Mouse (Mus musculus) heart, embryonic 11.5 days (tissue): ENCODE results near the gene Trio. TPM values are rescaled to one million over a fixed set of nuclear protein-coding genes. Genes with fewer than 3 reads are reported as not detected.

ENCODE experiments used
- ATAC-seq: fragments of 200-750 bp; cut with Nextera tagmentation; replicated peaks from 2 replicates; pipeline ENCODE4 v1.8.0; 2017; ENCODE audit warnings: moderate library complexity; ENCODE audit not compliant: insufficient number of reproducible peaks, low FRiP score, low TSS enrichment
- H3K27ac ChIP-seq: fragments of 300-500 bp; sonication (generic); 2 replicates; pipeline ENCODE4 v1.5.1; 2014; ENCODE audit warnings: mild to moderate bottlenecking, low read depth, low read length
- H3K27me3 ChIP-seq: fragments of 300-500 bp; sonication (generic); 2 replicates; pipeline ENCODE4 v1.6.1; 2014; ENCODE audit warnings: mild to moderate bottlenecking, low read length, mixed read lengths; ENCODE audit not compliant: control insufficient read depth, insufficient read depth
- H3K36me3 ChIP-seq: fragments of 300-500 bp; sonication (generic); 2 replicates; pipeline ENCODE4 v1.6.1; 2014; ENCODE audit warnings: mild to moderate bottlenecking, low read length, moderate library complexity, mixed read lengths; ENCODE audit not compliant: control insufficient read depth, insufficient read depth
- H3K4me1 ChIP-seq: fragments of 300-500 bp; sonication (generic); 2 replicates; pipeline ENCODE4 v1.6.1; 2014; ENCODE audit warnings: low read length; ENCODE audit not compliant: control insufficient read depth, insufficient read depth
- H3K4me2 ChIP-seq: fragments of 300-500 bp; sonication (generic); 2 replicates; pipeline ENCODE4 v1.6.1; 2014; ENCODE audit warnings: mild to moderate bottlenecking, moderate library complexity
- H3K4me3 ChIP-seq: fragments of 300-500 bp; sonication (generic); 2 replicates; pipeline ENCODE4 v1.5.1; 2014; ENCODE audit warnings: low read depth, low read length
- H3K9ac ChIP-seq: fragments of 300-500 bp; sonication (generic); 2 replicates; pipeline ENCODE4 v1.6.1; 2014; ENCODE audit warnings: mild to moderate bottlenecking, low read depth, low read length, moderate library complexity
- H3K9me3 ChIP-seq: fragments of 300-500 bp; sonication (generic); replicated peaks from 2 replicates; pipeline ENCODE4 v1.6.1; 2016; ENCODE audit warnings: low read length; ENCODE audit not compliant: control insufficient read depth
- WGBS: fragments of 180-500 bp; shearing (Covaris S2); extraction: QIAGEN DNeasy Blood & Tissue Kit; methylation state at CpG from one replicate; pipeline ENCODE4 v1.1.7; 2014; ENCODE audit not compliant: insufficient replicate concordance; 5-methylcytosine and 5-hydroxymethylcytosine counted together
- polyA plus RNA-seq: library from polyadenylated mRNA; unstranded; fragments of >200 nt; fragmentation: Nextera tagmentation; extraction: Ambion mirVana; gene quantifications from 2 replicates; pipeline ENCODE4 v1.2.1, GENCODE M21; 2014

Gene Trio
- polyA plus RNA-seq, 1 experiment from 2014 or later = 28.5 TPM

- Histone ChIP-seq H3K36me3 (no peaks in the 10 kb centered on the region), H3K4me1 (no peaks in the 10 kb centered on the region; the same call in 1 of the 2 replicates), H3K4me3 (no peak overlapping the region), H3K27me3 (no peaks in the 10 kb centered on the region), H3K9ac (no peak overlapping the region), H3K9me3 (no peaks in the 10 kb centered on the region), H3K4me2 (no peak overlapping the region), H3K27ac (no peak overlapping the region)
- ATAC-seq = no peak
- 57% methylated on average over 6 of the region's 6 CpGs for WGBS
Measured at GRCm38 (mm10) chr15:28053226-28053625, 27.6 kb upstream of the Trio start.

DNA sequence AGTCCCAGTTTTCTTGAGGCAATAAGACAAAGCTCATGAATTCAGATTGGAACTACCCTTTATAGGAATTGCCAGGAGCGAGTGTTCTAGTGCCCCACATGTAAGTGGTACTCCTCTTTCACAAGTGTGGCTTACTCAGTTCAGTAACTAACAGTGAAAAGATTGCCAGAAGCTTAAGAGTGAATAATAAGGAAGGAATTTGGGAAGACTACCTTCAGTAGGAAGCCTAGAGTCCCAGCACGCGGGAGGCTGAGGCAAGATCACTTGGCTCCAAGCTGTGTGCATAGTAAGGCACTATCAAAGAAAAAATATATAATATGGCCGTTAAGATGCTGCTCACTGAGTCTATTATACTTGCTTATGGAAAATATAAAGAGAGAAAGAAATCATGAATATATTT, 26.2 kb upstream of the Trio start:
- no peak for ATAC-seq
- no peak overlapping the region for H3K4me3 ChIP-seq
- no peaks in the 10 kb centered on the region for H3K27me3 ChIP-seq
- WGBS = 83% methylated on average over 4 of the region's 4 CpGs
- H3K4me1 ChIP-seq = no peaks in the 10 kb centered on the region; the same call in 1 of the 2 replicates
- no peak overlapping the region for H3K27ac ChIP-seq
- no peaks in the 10 kb centered on the region for H3K9me3 ChIP-seq
- no peak overlapping the region for H3K9ac ChIP-seq
- no peaks in the 10 kb centered on the region for H3K36me3 ChIP-seq
- no peak overlapping the region for H3K4me2 ChIP-seq

DNA sequence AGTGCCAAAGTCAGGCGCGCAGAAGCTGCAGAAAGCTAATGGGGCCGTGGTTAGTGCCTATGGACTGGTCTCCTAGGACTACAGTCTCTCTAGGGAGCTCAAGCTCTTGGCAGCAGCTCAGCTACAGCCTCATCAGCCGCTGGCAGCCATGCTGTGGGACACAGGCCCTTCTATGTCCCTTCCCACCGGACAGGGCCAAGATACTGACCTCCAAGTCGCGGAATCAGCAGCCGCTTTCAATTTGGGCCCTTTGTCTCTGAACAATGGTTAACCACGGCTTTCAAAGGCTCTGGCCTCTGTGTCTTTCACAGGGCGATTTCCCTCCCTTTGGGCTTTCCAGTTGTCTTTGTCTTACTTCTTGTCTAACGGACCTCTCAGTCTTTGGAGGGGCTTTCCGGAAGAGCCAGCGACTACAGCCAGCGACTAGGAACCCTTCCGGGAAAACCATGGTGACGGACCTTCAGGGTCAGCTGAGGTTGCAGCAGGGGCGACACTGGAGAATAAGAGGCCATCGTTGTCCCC, 25.5 kb upstream of the Trio start:
- Histone ChIP-seq H3K9me3 (no peaks in the 10 kb centered on the region), H3K27ac (no peak overlapping the region), H3K4me3 (no peak overlapping the region), H3K4me1 (no peaks in the 10 kb centered on the region; the same call in 1 of the 2 replicates), H3K36me3 (no peaks in the 10 kb centered on the region), H3K27me3 (no peaks in the 10 kb centered on the region), H3K9ac (peak overlapping the region; percentile 39; the same call in 1 of the 2 replicates), H3K4me2 (peak overlapping the region; percentile 16; the same call in 1 of the 2 replicates)
- 44% methylated on average over 18 of the region's 18 CpGs for WGBS
- ATAC-seq = no peak

DNA sequence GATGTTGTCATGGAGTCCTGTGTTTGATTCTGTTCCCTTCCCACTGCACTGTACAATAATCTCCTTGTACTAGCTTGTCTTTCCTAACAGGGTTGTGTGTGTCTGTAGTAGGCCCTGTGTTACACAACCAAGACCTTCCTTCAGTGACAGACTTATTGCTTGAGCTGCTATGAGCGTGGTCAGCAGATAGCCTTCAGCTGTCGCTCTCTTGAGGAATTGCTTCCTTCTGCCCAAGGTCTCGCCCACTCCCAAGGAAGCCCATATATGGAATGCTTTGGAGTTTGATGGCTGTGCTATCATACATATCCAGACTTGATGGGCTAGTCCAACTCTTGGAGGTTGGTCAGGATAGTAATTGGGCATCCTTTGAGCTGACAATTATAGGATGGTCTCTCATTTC, 22.1 kb upstream of the Trio start:
- H3K27me3 ChIP-seq = no peaks in the 10 kb centered on the region

DNA sequence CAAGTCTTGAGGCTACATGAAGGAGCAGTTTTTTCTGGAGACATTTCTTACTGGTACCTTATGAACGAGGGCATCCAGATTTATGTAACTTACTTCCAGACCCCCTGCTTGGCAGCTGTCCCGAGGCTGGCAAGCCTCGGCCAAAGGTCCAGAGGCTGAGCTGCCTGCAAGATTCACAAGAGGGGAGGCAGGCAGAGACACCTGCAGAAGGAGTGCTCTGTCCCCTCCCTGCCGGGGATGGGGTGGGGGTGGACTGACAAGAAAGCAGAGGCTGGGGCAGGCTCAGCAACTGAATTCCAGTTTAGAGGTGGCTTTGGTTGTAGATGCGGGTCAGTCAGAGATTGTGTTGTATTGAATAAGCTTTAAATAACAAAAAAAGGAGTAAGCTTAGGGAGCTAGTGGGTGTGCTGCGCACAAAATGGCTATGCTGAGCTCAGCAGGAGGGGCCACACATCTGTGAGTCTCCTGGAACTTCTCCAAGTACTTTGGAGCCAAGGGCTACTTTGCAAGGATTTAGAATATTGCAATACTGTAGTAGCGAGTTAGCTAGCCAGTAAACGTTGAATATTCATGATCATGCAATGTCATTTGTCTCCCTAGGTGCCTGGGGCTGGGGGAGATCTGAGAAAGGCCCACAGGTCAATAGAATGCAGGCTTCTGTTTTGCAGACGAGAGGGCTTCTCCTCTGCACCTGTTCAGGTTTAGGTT, 15.7 kb upstream of the Trio start:
- no peaks in the 10 kb centered on the region for H3K36me3 ChIP-seq
- no peak overlapping the region for H3K27ac ChIP-seq
- no peak overlapping the region for H3K4me2 ChIP-seq
- no peak overlapping the region for H3K4me3 ChIP-seq
- H3K9ac ChIP-seq = no peak overlapping the region
- no peaks in the 10 kb centered on the region for H3K9me3 ChIP-seq
- H3K27me3 ChIP-seq = no peaks in the 10 kb centered on the region
- no peak for ATAC-seq
- WGBS = 19% methylated on average over 9 of the region's 9 CpGs
- H3K4me1 ChIP-seq = no peaks in the 10 kb centered on the region

More for the DNA sequence above, 22.1 kb upstream of the Trio start:
- Histone ChIP-seq H3K27ac (no peak overlapping the region), H3K9ac (no peak overlapping the region), H3K4me3 (no peak overlapping the region), H3K4me1 (no peaks in the 10 kb centered on the region; the same call in 1 of the 2 replicates), H3K36me3 (no peaks in the 10 kb centered on the region), H3K4me2 (no peak overlapping the region), H3K9me3 (no peaks in the 10 kb centered on the region)
- 72% methylated on average over 3 of the region's 3 CpGs for WGBS
- no peak for ATAC-seq

- Histone ChIP-seq H3K4me1 (no peaks in the 10 kb centered on the region), H3K4me3 (no peak overlapping the region), H3K27me3 (no peaks in the 10 kb centered on the region), H3K9ac (no peak overlapping the region), H3K36me3 (no peaks in the 10 kb centered on the region), H3K27ac (no peak overlapping the region), H3K4me2 (no peak overlapping the region), H3K9me3 (no peaks in the 10 kb centered on the region)
- no peak for ATAC-seq
- WGBS = 81% methylated on average over 6 of the region's 6 CpGs
Measured at GRCm38 (mm10) chr15:28037651-28038050, 12.0 kb upstream of the Trio start.

- H3K9ac ChIP-seq = no peak overlapping the region
- WGBS = 75% methylated on average over 10 of the region's 10 CpGs
- no peaks in the 10 kb centered on the region for H3K27me3 ChIP-seq
- no peaks in the 10 kb centered on the region for H3K9me3 ChIP-seq
- no peaks in the 10 kb centered on the region for H3K36me3 ChIP-seq
- no peak overlapping the region for H3K4me3 ChIP-seq
- no peaks in the 10 kb centered on the region for H3K4me1 ChIP-seq
- no peak for ATAC-seq
- H3K4me2 ChIP-seq = no peak overlapping the region
- H3K27ac ChIP-seq = no peak overlapping the region
Measured at GRCm38 (mm10) chr15:28035601-28036000, 10.0 kb upstream of the Trio start.

DNA sequence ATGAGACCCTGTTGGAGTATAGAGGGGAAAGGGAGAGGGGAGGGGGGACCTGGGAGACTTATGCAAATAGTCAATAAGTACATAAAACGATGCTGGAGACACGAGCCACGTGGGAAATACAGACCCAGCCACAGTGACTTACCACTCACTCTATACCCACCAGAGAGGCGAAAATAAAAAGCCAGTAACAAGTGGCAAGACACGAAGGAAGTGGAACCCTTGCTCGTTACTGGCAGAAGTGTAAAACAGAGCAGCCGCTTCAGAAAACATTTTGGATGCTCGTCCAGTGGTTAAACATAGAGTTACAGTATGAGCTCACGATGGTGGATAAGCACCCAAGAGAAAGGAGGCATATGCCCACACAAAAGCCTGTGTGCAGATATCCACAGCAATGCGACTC, 9.0 kb upstream of the Trio start:
- H3K4me2 ChIP-seq = no peak overlapping the region
- no peaks in the 10 kb centered on the region for H3K9me3 ChIP-seq
- no peak overlapping the region for H3K9ac ChIP-seq
- WGBS = 77% methylated on average over 10 of the region's 10 CpGs
- ATAC-seq = no peak
- no peaks in the 10 kb centered on the region for H3K4me1 ChIP-seq
- H3K27ac ChIP-seq = no peak overlapping the region
- H3K27me3 ChIP-seq = no peaks in the 10 kb centered on the region
- no peak overlapping the region for H3K4me3 ChIP-seq
- H3K36me3 ChIP-seq = no peaks in the 10 kb centered on the region

DNA sequence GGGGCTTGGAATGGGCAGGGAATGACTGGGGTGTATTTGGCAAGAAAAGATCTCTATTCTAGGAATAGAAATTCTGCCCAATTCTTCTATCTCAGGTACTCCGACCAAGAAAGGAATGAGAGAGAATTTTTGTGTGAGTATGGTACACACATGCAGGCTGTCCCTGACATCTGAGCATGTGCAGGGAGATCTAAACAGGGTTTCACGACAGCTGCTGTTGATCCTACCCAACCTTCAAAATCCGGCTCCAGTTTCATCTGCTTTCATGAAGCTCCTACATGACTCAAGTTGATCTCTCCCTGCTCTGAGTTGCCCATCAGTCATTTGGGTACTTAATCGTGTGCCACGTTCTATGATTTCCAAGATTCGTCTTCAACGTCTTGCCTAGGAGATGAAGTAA, 3.7 kb upstream of the Trio start:
- peaks cover 3% of the 10 kb centered on the region; the same call in 1 of the 2 replicates for H3K4me1 ChIP-seq
- no peak for ATAC-seq
- no peaks in the 10 kb centered on the region for H3K27me3 ChIP-seq
- no peak overlapping the region for H3K27ac ChIP-seq
- H3K9ac ChIP-seq = no peak overlapping the region
- H3K4me2 ChIP-seq = no peak overlapping the region
- no peaks in the 10 kb centered on the region for H3K9me3 ChIP-seq
- no peaks in the 10 kb centered on the region for H3K36me3 ChIP-seq
- 79% methylated on average over 7 of the region's 7 CpGs for WGBS
- H3K4me3 ChIP-seq = no peak overlapping the region
